Mouse (Mus musculus) heart, embryonic 14.5 days (tissue): ENCODE data around the gene Nploc4. TPM values are rescaled to one million over a fixed set of nuclear protein-coding genes. Genes with fewer than 3 reads are reported as not detected.

ENCODE experiments used
- ATAC-seq: fragments of 200-750 bp; cut with Nextera tagmentation; 2 replicates; pipeline ENCODE4 v1.8.0; 2017; ENCODE audit warnings: low read depth, moderate TSS enrichment; ENCODE audit not compliant: insufficient number of reproducible peaks, insufficient read depth, low FRiP score
- H3K27ac ChIP-seq, 2 experiments: fragments of 200-500 bp in 1 of 2; fragments of 300-500 bp in 1 of 2; sonication (generic) in 1 of 2; replicated peaks in 1 of 2; 2 replicates each; pipeline ENCODE4 v1.5.1; 2012 to 2014; ENCODE audit warnings: low read depth in 2 of 2, low read length in 2 of 2, control low read depth in 1 of 2, mild to moderate bottlenecking in 1 of 2, mixed read lengths in 1 of 2; ENCODE audit not compliant: control insufficient read depth in 1 of 2, insufficient read depth in 1 of 2
- H3K27me3 ChIP-seq: fragments of 300-500 bp; sonication (generic); 2 replicates; pipeline ENCODE4 v1.6.1; 2014; ENCODE audit warnings: mild to moderate bottlenecking, low read length, control low read depth; ENCODE audit not compliant: control insufficient read depth, insufficient read depth
- H3K36me3 ChIP-seq: fragments of 300-500 bp; sonication (generic); 2 replicates; pipeline ENCODE4 v1.6.1; 2014; ENCODE audit warnings: mild to moderate bottlenecking, control low read depth, low read length, mixed read lengths; ENCODE audit not compliant: control insufficient read depth, insufficient read depth
- H3K4me1 ChIP-seq, 2 experiments: fragments of 200-500 bp in 1 of 2; fragments of 300-500 bp in 1 of 2; sonication (generic) in 1 of 2; 2 replicates each; pipeline ENCODE4 v1.6.1; 2012 to 2014; ENCODE audit warnings: low read length in 2 of 2, control low read depth in 1 of 2, mixed read lengths in 1 of 2; ENCODE audit not compliant: control insufficient read depth in 2 of 2, insufficient read depth in 2 of 2
- H3K4me2 ChIP-seq: fragments of 300-500 bp; sonication (generic); 2 replicates; pipeline ENCODE4 v1.6.1; 2014; ENCODE audit warnings: mild to moderate bottlenecking, low read length
- H3K4me3 ChIP-seq, 2 experiments: fragments of 200-500 bp in 1 of 2; fragments of 300-500 bp in 1 of 2; sonication (generic) in 1 of 2; 2 replicates each; pipeline ENCODE4 v1.5.1; 2012 to 2014; ENCODE audit warnings: low read length in 2 of 2, mild to moderate bottlenecking in 2 of 2, control low read depth in 1 of 2, low read depth in 1 of 2, moderate library complexity in 1 of 2; ENCODE audit not compliant: control insufficient read depth in 1 of 2, insufficient read depth in 1 of 2
- H3K9ac ChIP-seq: fragments of 300-500 bp; sonication (generic); 2 replicates; pipeline ENCODE4 v1.6.1; 2014; ENCODE audit warnings: mild to moderate bottlenecking, low read length
- H3K9me3 ChIP-seq: fragments of 300-500 bp; sonication (generic); 2 replicates; pipeline ENCODE4 v1.6.1; 2016; ENCODE audit warnings: low read length, control low read depth; ENCODE audit not compliant: control insufficient read depth
- WGBS: fragments of 180-500 bp; shearing (Covaris S2); extraction: QIAGEN DNeasy Blood & Tissue Kit; methylation state at CpG from one replicate; pipeline ENCODE4 v1.1.7; 2014; 5-methylcytosine and 5-hydroxymethylcytosine counted together
- polyA plus RNA-seq: library from polyadenylated mRNA; unstranded; fragments of >200 nt; fragmentation: Nextera tagmentation; extraction: Ambion mirVana; gene quantifications from 2 replicates; pipeline ENCODE4 v1.2.1, GENCODE M21; 2014

The Nploc4 gene
- 35.6 and 37.2 TPM in 2 replicates for polyA plus RNA-seq

DNA sequence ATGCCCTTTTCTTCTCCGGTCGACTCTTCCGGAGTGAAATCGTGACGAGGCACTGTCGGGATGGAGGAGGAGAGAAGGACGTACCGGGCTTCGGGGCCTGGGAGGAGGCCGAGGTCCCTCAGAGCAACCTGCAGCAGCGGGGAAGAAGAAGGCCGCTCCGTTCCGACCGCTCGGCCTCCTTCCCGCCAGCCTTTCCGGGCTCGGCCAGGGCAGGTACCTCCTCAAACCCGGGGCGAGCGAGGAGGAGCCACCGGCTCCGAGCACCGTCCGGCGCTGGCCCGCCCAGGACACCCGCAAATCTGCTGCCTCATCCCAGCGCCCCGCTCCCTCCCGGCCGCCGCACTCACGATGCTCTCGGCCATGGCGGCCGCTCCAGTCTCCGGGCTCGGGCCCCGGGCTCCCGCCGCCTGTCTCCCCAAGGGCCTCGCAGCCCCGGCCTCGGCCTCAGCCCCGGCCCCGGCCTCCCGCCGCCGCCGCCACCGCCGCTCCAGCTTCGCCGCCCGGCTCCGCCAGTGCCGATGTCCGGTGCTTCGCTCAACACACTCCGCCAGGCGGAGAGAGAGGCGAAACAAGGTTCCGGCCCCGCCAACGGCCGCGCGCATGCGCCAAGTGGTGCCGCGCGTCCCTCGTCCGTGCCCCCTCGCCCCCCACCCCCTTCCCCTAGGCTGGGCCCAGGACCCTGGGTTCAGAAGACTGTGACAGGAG lies at the start of gene Nploc4:
TSS of gene Nploc4 (minus strand) at position 557 of the 705 bp plus-strand sequence.
- Histone ChIP-seq H3K4me1 (peaks cover 0 to 12% of the 10 kb centered on the region in 2 experiments; a peak in 2 of 4 replicates), H3K9ac (peak within 1 kb of the TSS; percentile 97), H3K27me3 (no peaks in the 10 kb centered on the region), H3K4me2 (peak within 1 kb of the TSS; percentile 89), H3K9me3 (no peaks in the 10 kb centered on the region), H3K4me3 (peak within 1 kb of the TSS; percentile 84 to 98), H3K36me3 (peaks cover 32% of the 10 kb centered on the region), H3K27ac (peak within 1 kb of the TSS; percentile 45 to 78)
- under 1% methylated on average over 63 of the region's 77 CpGs for WGBS
- peak; percentile 82 for ATAC-seq

DNA sequence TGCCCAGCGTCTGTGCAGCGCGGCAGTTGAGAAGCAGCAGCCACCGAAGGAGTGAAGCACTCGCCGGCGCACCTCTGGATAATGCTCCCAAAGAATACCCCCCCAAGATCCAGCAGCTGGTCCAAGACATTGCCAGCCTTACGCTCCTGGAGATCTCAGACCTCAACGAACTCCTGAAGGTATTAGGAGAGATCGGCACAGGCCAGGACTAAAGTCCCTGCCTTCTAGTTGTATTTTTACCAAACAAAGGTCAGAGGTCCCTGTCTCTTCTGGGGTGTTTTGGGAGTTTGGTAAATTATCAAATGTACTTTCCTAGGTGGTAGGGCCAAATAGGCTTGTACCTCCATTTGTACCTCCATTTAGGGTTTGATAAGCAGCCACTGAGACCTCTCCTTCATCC lies 47.7 kb upstream of the Nploc4 start:
- H3K4me1 ChIP-seq = peaks cover 6 to 19% of the 10 kb centered on the region in 2 experiments
- H3K9me3 ChIP-seq = no peaks in the 10 kb centered on the region
- H3K4me2 ChIP-seq = peak overlapping the region; percentile 87
- ATAC-seq = no peak
- no peaks in the 10 kb centered on the region for H3K27me3 ChIP-seq
- WGBS = 8% methylated on average over 10 of the region's 10 CpGs
- peaks cover 84% of the 10 kb centered on the region for H3K36me3 ChIP-seq
- peak overlapping the region; percentile 96 to 98 for H3K4me3 ChIP-seq
- H3K27ac ChIP-seq = peak overlapping the region; percentile 82 to 85
- peak overlapping the region; percentile 98 for H3K9ac ChIP-seq

DNA sequence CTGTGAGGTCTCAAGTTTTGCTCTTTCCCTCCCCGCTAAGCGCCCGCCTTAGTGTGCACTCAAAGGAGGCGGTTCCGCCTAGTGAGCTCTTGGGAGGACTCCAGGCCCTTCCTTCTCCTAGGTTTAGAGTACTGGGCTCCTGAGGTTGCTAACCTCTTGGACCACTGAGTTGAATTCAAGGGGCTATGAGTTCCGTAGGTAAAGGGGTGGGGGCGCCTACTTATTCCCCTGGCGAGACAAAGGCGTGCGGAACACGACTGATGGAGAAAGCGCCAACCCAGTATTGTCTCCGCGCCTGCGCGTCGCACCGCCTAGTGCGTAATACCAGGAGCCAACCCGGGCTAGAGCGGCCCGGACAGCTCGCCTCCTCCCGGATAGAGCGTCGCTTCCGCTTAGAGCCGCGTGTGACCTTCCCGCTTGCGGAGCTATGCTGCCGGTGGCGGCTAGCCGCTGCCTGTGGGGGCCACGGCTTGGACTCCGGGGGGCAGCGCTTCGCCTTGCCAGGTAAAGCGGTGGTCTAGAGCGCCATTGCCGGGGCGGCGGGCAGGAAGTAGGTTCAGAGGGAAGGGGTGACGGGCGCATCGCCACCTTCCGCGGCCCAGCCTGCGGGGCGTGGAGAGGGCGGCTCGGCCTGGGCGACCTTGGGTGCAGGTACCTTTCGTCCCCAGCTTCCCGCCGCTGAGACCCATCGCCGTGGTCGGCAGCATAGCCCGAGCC lies 46.9 kb upstream of the Nploc4 start, which contains the start of gene Mrpl12:
TSS of gene Mrpl12 (plus strand) at position 349 of the 717 bp plus-strand sequence.
- H3K36me3 ChIP-seq = peaks cover 84% of the 10 kb centered on the region
- under 1% methylated on average over 60 of the region's 60 CpGs for WGBS
- no peaks in the 10 kb centered on the region for H3K9me3 ChIP-seq
- H3K27me3 ChIP-seq = no peaks in the 10 kb centered on the region
- peak within 1 kb of the TSS; percentile 98 for H3K9ac ChIP-seq
- peaks cover 5 to 16% of the 10 kb centered on the region in 2 experiments for H3K4me1 ChIP-seq
- peak within 1 kb of the TSS; percentile 87 for H3K4me2 ChIP-seq
- peak within 1 kb of the TSS; percentile 82 to 85 for H3K27ac ChIP-seq
- peak within 1 kb of the TSS; percentile 96 to 98 for H3K4me3 ChIP-seq
- ATAC-seq = peak; percentile 91

DNA sequence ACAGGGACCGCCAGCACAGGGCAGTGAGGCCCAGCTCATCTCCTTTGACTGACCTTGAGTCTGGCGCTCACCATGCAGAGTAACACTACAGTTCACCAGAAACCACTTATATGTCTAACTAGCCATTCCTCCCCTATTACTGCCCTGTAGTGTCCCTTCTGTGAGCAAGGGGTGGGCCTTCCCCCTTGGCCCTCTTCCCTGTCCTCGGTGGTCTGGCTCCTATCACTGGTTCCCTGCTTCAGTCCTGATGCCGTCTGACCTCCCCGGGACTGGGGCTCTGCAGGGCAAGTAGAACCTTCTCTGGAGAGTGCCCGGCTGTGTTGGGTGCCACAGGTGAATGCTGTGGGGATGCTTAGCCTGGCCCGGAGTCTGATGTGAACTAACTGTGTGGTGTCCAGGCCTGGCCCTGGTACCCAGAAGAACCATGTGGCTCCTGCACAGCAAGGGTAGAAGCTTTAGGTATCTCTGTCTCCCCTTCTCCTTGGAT lies 46.0 kb upstream of the Nploc4 start:
- WGBS = 82% methylated on average over 7 of the region's 7 CpGs
- ATAC-seq = no peak
- Histone ChIP-seq H3K4me1 (peaks cover 4 to 16% of the 10 kb centered on the region in 2 experiments), H3K4me3 (peak overlapping the region in 1 of 2 experiments; percentile 98; a peak in 1 of 4 replicates), H3K4me2 (peak overlapping the region; percentile 87), H3K9ac (peak overlapping the region; percentile 98), H3K27me3 (no peaks in the 10 kb centered on the region), H3K9me3 (no peaks in the 10 kb centered on the region), H3K27ac (peak overlapping the region in 1 of 2 experiments; percentile 85; a peak in 1 of 4 replicates), H3K36me3 (peaks cover 84% of the 10 kb centered on the region)

DNA sequence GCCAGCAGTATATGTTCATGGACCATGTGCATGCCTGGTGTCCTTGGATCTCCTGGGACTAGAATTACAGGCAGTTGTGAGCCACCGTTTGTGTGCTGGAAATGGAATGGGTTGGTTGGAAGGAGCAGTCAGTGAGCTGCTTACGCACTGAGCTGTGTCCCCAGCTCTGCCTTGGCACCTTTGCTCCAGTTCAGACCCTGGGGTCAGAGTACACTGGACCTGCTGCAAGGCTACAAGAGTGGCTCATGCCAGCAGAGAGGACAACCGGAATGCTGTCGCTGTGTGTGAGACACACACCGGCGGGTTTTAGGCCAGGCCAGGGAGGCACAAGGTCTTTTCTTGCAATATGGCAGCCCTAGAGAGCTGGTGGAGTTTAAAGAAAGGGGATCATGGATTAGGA lies 34.5 kb upstream of the Nploc4 start:
- Histone ChIP-seq H3K4me1 (peaks cover 5 to 9% of the 10 kb centered on the region in 2 experiments; a peak in 3 of 4 replicates), H3K9me3 (no peaks in the 10 kb centered on the region), H3K36me3 (peaks cover 82% of the 10 kb centered on the region), H3K27me3 (no peaks in the 10 kb centered on the region), H3K4me3 (no peak overlapping the region), H3K9ac (no peak overlapping the region), H3K4me2 (no peak overlapping the region), H3K27ac (no peak overlapping the region)
- no peak for ATAC-seq
- 92% methylated on average over 6 of the region's 6 CpGs for WGBS

DNA sequence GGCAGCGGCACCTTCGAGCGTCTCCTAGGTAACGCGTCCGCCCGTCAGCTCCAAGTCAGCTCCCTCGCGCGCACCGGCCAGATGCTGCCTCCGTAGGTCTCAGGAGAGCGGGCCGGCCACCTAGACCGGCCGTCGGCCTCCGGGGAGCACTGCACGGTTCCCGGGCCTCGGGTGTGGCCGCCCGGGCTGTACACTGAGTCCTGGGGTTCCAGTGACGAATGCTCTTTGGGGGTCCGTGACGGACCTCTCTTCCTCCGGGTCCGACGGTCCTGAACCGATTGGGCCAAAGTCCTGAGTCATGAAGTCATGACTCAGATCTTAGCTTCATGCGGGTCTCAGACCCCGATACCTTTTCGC lies 30.2 kb upstream of the Nploc4 start:
- WGBS = 2% methylated on average over 33 of the region's 33 CpGs
- Histone ChIP-seq H3K4me3 (peak overlapping the region; percentile 97 to 98), H3K27me3 (no peaks in the 10 kb centered on the region), H3K9ac (peak overlapping the region; percentile 93), H3K4me2 (peak overlapping the region; percentile 96), H3K4me1 (peaks cover 8 to 16% of the 10 kb centered on the region in 2 experiments), H3K27ac (no peak overlapping the region; a peak in 1 of 4 replicates), H3K36me3 (peaks cover 66% of the 10 kb centered on the region), H3K9me3 (no peaks in the 10 kb centered on the region)
- ATAC-seq = peak; percentile 20; the same call in 1 of the 2 replicates

DNA sequence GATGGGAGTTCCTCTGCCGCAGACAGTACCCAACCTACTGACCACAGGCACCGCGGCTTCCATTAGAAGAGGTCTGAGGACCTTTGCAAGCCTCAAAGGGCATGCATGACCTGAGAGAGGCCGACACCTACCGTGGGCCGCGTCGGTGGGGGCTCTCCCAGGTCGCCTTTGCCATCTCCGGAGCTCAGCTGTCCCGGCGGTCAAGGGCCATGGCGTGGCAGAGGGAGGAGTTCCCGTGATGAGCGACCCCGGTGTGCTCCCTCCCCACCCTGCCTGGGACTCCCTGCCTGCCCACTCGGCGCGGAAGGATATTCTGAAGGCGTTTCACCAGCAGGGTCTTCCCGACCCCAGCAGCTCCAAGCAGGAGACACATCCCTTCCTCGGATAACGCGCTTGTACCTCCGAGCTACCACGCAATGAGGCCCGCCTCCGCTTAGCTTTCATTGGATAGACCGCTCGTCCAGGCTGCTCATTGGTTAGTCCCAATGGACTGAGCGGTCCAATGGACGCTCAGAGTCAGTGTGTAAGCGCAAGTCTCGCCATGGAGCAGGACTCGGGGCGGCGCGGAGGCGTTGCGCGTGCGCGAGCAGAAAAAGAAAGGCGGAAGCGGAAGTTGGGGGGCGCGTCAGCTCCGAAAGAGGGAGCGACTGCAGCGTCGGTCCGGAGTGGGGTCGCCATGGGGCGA lies 29.7 kb upstream of the Nploc4 start, which contains the start of gene Arl16:
TSS of gene Arl16 (minus strand) at position 557 of the 685 bp plus-strand sequence.
- peaks cover 66% of the 10 kb centered on the region for H3K36me3 ChIP-seq

More for the DNA sequence above, 29.7 kb upstream of the Nploc4 start, which contains the start of gene Arl16:
- peak within 1 kb of the TSS; percentile 97 to 98 for H3K4me3 ChIP-seq
- no peaks in the 10 kb centered on the region for H3K27me3 ChIP-seq
- ATAC-seq = peak; percentile 99
- H3K27ac ChIP-seq = peak within 1 kb of the TSS; percentile 70 to 80
- peak within 1 kb of the TSS; percentile 96 for H3K4me2 ChIP-seq
- H3K4me1 ChIP-seq = peaks cover 8 to 16% of the 10 kb centered on the region in 2 experiments
- under 1% methylated on average over 53 of the region's 54 CpGs for WGBS
- H3K9me3 ChIP-seq = no peaks in the 10 kb centered on the region
- peak within 1 kb of the TSS; percentile 93 for H3K9ac ChIP-seq
